Mouse (Mus musculus) stomach, embryonic 16.5 days (tissue): ENCODE measurements around the gene Rpl35a. TPM values are rescaled to one million over a fixed set of nuclear protein-coding genes. Genes with fewer than 3 reads are reported as not detected.

Experiments
- ATAC-seq: fragments of 200-750 bp; cut with Nextera tagmentation; 2 replicates; pipeline ENCODE4 v1.8.0; 2017; ENCODE audit warnings: moderate number of reproducible peaks, moderate TSS enrichment; ENCODE audit not compliant: insufficient read depth, low FRiP score
- H3K27ac ChIP-seq: fragments of 300-500 bp; sonication (generic); 2 replicates; pipeline ENCODE4 v1.5.1; 2014; ENCODE audit warnings: low read length
- H3K27me3 ChIP-seq: fragments of 300-500 bp; sonication (generic); 2 replicates; pipeline ENCODE4 v1.6.1; 2014; ENCODE audit warnings: low read length, control low read depth, mixed read lengths; ENCODE audit not compliant: control insufficient read depth, insufficient read depth
- H3K36me3 ChIP-seq: fragments of 300-500 bp; sonication (generic); 2 replicates; pipeline ENCODE4 v1.6.1; 2014; ENCODE audit warnings: low read length; ENCODE audit not compliant: control insufficient read depth, insufficient read depth
- H3K4me1 ChIP-seq: fragments of 300-500 bp; sonication (generic); 2 replicates; pipeline ENCODE4 v1.6.1; 2014; ENCODE audit warnings: low read length, control low read depth, mixed read lengths; ENCODE audit not compliant: control insufficient read depth, insufficient read depth
- H3K4me2 ChIP-seq: fragments of 300-500 bp; sonication (generic); 2 replicates; pipeline ENCODE4 v1.6.1; 2014; ENCODE audit warnings: low read depth, low read length, mixed read lengths
- H3K4me3 ChIP-seq: fragments of 300-500 bp; sonication (generic); replicated peaks from 2 replicates; pipeline ENCODE4 v1.5.1; 2014; ENCODE audit warnings: mild to moderate bottlenecking, low read length
- H3K9ac ChIP-seq: fragments of 300-500 bp; sonication (generic); 2 replicates; pipeline ENCODE4 v1.6.1; 2014; ENCODE audit warnings: low read length
- H3K9me3 ChIP-seq: fragments of 300-500 bp; sonication (generic); replicated peaks from 2 replicates; pipeline ENCODE4 v1.6.1; 2016; ENCODE audit warnings: low read length, control low read depth; ENCODE audit not compliant: control insufficient read depth
- WGBS: fragments of 180-500 bp; shearing (Covaris S2); extraction: QIAGEN DNeasy Blood & Tissue Kit; methylation state at CpG from one replicate; pipeline ENCODE4 v1.1.7; 2014; 5-methylcytosine and 5-hydroxymethylcytosine counted together
- polyA plus RNA-seq: library from polyadenylated mRNA; unstranded; fragments of >200 nt; fragmentation: Nextera tagmentation; extraction: Ambion mirVana; gene quantifications from 2 replicates; pipeline ENCODE4 v1.2.1, GENCODE M21; 2015

Rpl35a gene
- polyA plus RNA-seq, 1 experiment from 2014 or later = 946 TPM

- H3K4me1 ChIP-seq = peaks cover 6% of the 10 kb centered on the region; the same call in 1 of the 2 replicates
- peak overlapping the region; percentile 7; the same call in 1 of the 2 replicates for H3K9ac ChIP-seq
- H3K4me2 ChIP-seq = no peak overlapping the region
These were observed 37.0 kb upstream of the Rpl35a start for GRCm38 (mm10) chr16:33019117-33019770.

GRCm38 (mm10) chr16:33021381-33021780, 34.9 kb upstream of the Rpl35a start:
- no peaks in the 10 kb centered on the region for H3K27me3 ChIP-seq
- peaks cover 9% of the 10 kb centered on the region; the same call in 1 of the 2 replicates for H3K4me1 ChIP-seq
- no peak overlapping the region for H3K4me3 ChIP-seq
- ATAC-seq = no peak
- no peaks in the 10 kb centered on the region; the same call in 1 of the 2 replicates for H3K36me3 ChIP-seq
- H3K27ac ChIP-seq = no peak overlapping the region
- H3K9ac ChIP-seq = no peak overlapping the region
- H3K4me2 ChIP-seq = no peak overlapping the region
- WGBS = 74% methylated on average over 3 of the region's 3 CpGs
- H3K9me3 ChIP-seq = no peaks in the 10 kb centered on the region

More at GRCm38 (mm10) chr16:33019117-33019770, 37.0 kb upstream of the Rpl35a start:
- Histone ChIP-seq H3K27me3 (no peaks in the 10 kb centered on the region), H3K4me3 (no peak overlapping the region), H3K27ac (no peak overlapping the region), H3K36me3 (no peaks in the 10 kb centered on the region; the same call in 1 of the 2 replicates), H3K9me3 (no peaks in the 10 kb centered on the region)
- 56% methylated on average over 21 of the region's 21 CpGs for WGBS
- ATAC-seq = no peak

- Histone ChIP-seq H3K27me3 (no peaks in the 10 kb centered on the region), H3K36me3 (no peaks in the 10 kb centered on the region), H3K9ac (no peak overlapping the region), H3K4me1 (peaks cover 3% of the 10 kb centered on the region; the same call in 1 of the 2 replicates), H3K4me3 (no peak overlapping the region), H3K4me2 (no peak overlapping the region), H3K27ac (no peak overlapping the region), H3K9me3 (no peaks in the 10 kb centered on the region)
- WGBS = 4% methylated on average over 4 of the region's 4 CpGs
- peak; percentile 77 for ATAC-seq
These were observed 32.5 kb upstream of the Rpl35a start for GRCm38 (mm10) chr16:33023750-33024149.

GRCm38 (mm10) chr16:33024456-33025104, 31.7 kb upstream of the Rpl35a start:
- peak; percentile 56 for ATAC-seq
- Histone ChIP-seq H3K27me3 (no peaks in the 10 kb centered on the region), H3K4me3 (no peak overlapping the region), H3K9me3 (no peaks in the 10 kb centered on the region), H3K36me3 (no peaks in the 10 kb centered on the region), H3K4me1 (0 out of 2 replicates have a peak, but pooled peaks cover 3% of the 10 kb centered on the region), H3K4me2 (no peak overlapping the region), H3K9ac (no peak overlapping the region), H3K27ac (no peak overlapping the region)
- WGBS = 49% methylated on average over 8 of the region's 8 CpGs

GRCm38 (mm10) chr16:33026357-33026756, 29.9 kb upstream of the Rpl35a start:
- Histone ChIP-seq H3K4me1 (0 out of 2 replicates have a peak, but pooled peaks cover 3% of the 10 kb centered on the region), H3K9ac (no peak overlapping the region), H3K27me3 (no peaks in the 10 kb centered on the region), H3K36me3 (no peaks in the 10 kb centered on the region), H3K9me3 (no peaks in the 10 kb centered on the region), H3K4me3 (no peak overlapping the region), H3K27ac (no peak overlapping the region), H3K4me2 (no peak overlapping the region)
- no peak for ATAC-seq
- WGBS = 81% methylated on average over 7 of the region's 7 CpGs

- no peaks in the 10 kb centered on the region for H3K36me3 ChIP-seq
- no peaks in the 10 kb centered on the region for H3K27me3 ChIP-seq
- no peaks in the 10 kb centered on the region for H3K9me3 ChIP-seq
- no peak overlapping the region for H3K4me3 ChIP-seq
- H3K9ac ChIP-seq = no peak overlapping the region
- no peak overlapping the region for H3K4me2 ChIP-seq
- no peaks in the 10 kb centered on the region for H3K4me1 ChIP-seq
- no peak overlapping the region for H3K27ac ChIP-seq
- ATAC-seq = no peak
- WGBS = 65% methylated on average over 4 of the region's 4 CpGs
These were observed 20.2 kb upstream of the Rpl35a start for GRCm38 (mm10) chr16:33036006-33036405.

- ATAC-seq = no peak
- WGBS = 77% methylated on average over 1 of the region's 1 CpGs
- H3K4me3 ChIP-seq = no peak overlapping the region
- H3K27me3 ChIP-seq = no peaks in the 10 kb centered on the region
- H3K27ac ChIP-seq = no peak overlapping the region
- no peaks in the 10 kb centered on the region for H3K4me1 ChIP-seq
- no peak overlapping the region for H3K9ac ChIP-seq
- no peaks in the 10 kb centered on the region for H3K9me3 ChIP-seq
- H3K36me3 ChIP-seq = no peaks in the 10 kb centered on the region
- H3K4me2 ChIP-seq = no peak overlapping the region
These were observed 13.6 kb upstream of the Rpl35a start for GRCm38 (mm10) chr16:33042682-33043081.

GRCm38 (mm10) chr16:33043268-33043667, 13.0 kb upstream of the Rpl35a start:
- H3K4me1 ChIP-seq = no peaks in the 10 kb centered on the region
- H3K9ac ChIP-seq = no peak overlapping the region
- 75% methylated on average over 2 of the region's 2 CpGs for WGBS
- no peaks in the 10 kb centered on the region for H3K9me3 ChIP-seq
- H3K4me2 ChIP-seq = no peak overlapping the region
- H3K27me3 ChIP-seq = no peaks in the 10 kb centered on the region
- no peak overlapping the region for H3K4me3 ChIP-seq
- no peak overlapping the region for H3K27ac ChIP-seq
- ATAC-seq = no peak
- H3K36me3 ChIP-seq = no peaks in the 10 kb centered on the region

- 91% methylated on average over 1 of the region's 1 CpGs for WGBS
These were observed 8.2 kb upstream of the Rpl35a start for GRCm38 (mm10) chr16:33048004-33048403.

More at GRCm38 (mm10) chr16:33048004-33048403, 8.2 kb upstream of the Rpl35a start:
- no peak overlapping the region for H3K27ac ChIP-seq
- H3K36me3 ChIP-seq = no peaks in the 10 kb centered on the region
- H3K4me2 ChIP-seq = no peak overlapping the region
- H3K4me3 ChIP-seq = no peak overlapping the region
- H3K27me3 ChIP-seq = no peaks in the 10 kb centered on the region
- H3K9me3 ChIP-seq = no peaks in the 10 kb centered on the region
- ATAC-seq = no peak
- H3K9ac ChIP-seq = no peak overlapping the region
- no peaks in the 10 kb centered on the region for H3K4me1 ChIP-seq
